Mouse (Mus musculus) bone marrow, adult 2 months (tissue): Measurements from ENCODE around the gene Ints5. TPM values are rescaled to one million over a fixed set of nuclear protein-coding genes. Genes with fewer than 3 reads are reported as not detected.

Experiments
- H3K27ac ChIP-seq: fragments of 200-500 bp; 2 replicates; pipeline ENCODE4 v1.5.1; 2012; ENCODE audit warnings: low read depth, mild to moderate bottlenecking, control low read depth, inconsistent platforms, low read length; ENCODE audit not compliant: control insufficient read depth, poor library complexity, insufficient read depth
- H3K4me1 ChIP-seq: fragments of 200-500 bp; 2 replicates; pipeline ENCODE4 v1.6.1; 2011; ENCODE audit warnings: low read length; ENCODE audit not compliant: control insufficient read depth, insufficient read depth
- H3K4me3 ChIP-seq: fragments of 200-500 bp; replicated peaks from 2 replicates; pipeline ENCODE3; 2011; ENCODE audit warnings: mild to moderate bottlenecking, low read depth, low read length, control low read depth; ENCODE audit not compliant: control insufficient read depth
- CTCF ChIP-seq: fragments of 200-500 bp; IDR thresholded peaks from 2 replicates; pipeline ENCODE4 v1.5.1; 2011; ENCODE audit warnings: low read length, control low read depth; ENCODE audit not compliant: control insufficient read depth, insufficient read depth
- POLR2A ChIP-seq: fragments of 200-500 bp; IDR thresholded peaks from 2 replicates; pipeline ENCODE4 v1.6.1; 2011; ENCODE audit warnings: low read depth, mild to moderate bottlenecking, control low read depth, low read length, borderline replicate concordance; ENCODE audit not compliant: control insufficient read depth
- WGBS: fragments of 180-500 bp; shearing (Covaris S2); methylation state at CpG from one replicate; pipeline ENCODE4 v1.1.7; 2018; 5-methylcytosine and 5-hydroxymethylcytosine counted together
- polyA plus RNA-seq: library from polyadenylated mRNA; stranded (reverse); fragments of >200 nt; gene quantifications from 2 replicates; pipeline ENCODE4 v1.2.4, GENCODE M21; 2011; ENCODE audit warnings: low replicate concordance; ENCODE audit not compliant: missing spikeins, insufficient read depth, insufficient read length

The Ints5 gene
- polyA plus RNA-seq, 1 experiment: 12.1 TPM

DNA sequence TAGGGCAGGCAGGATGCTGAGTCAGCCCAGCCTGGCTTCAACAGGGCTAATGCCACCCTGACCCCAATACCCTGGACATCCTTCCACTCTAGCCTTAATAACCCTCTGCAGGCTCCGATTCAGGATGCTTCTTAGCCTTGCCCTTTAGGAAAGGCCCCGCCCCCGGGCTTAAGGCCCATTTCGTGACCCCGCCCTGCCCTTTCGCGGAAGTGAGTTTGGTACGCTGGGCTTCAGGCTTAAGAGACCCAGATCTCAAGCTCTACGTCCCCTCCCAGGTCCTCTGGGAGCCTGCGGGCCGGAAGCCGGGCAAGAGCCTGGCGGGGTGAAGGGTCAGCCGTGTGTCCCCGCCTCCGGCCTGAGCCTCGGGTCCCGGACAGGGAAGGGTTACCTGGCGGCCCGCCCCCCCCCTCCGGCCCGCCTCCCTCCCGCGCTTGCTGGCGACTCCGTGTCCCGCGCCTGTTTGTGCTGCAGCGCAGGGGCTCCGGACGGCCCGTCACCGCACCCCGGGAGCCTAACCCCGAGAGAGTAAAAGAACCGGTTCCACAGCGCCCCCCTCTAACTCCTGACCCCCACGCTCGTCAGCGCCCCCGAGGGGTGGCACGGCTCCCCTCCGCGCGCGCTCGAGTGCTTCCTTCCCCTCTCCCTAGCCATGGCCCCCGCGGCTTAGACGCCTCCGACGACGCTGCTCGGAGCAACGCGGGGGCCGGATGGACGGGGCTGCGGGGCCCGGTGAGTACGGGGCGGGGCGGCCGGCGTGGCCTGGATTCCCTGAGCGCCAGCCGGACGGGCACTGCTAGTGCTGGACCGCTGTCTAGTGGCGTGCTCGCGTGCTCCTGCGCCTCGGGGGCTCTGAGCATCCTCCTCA lies 36.7 kb downstream of the Ints5 start, which contains the start of the genes Rom1 and Eml3:
Rom1 (minus strand) TSS at position 133 of the 865 bp plus-strand sequence.
Eml3 (plus strand) TSS at position 329 of the 865 bp plus-strand sequence.
- WGBS: under 1% methylated on average over 74 of the region's 74 CpGs

DNA sequence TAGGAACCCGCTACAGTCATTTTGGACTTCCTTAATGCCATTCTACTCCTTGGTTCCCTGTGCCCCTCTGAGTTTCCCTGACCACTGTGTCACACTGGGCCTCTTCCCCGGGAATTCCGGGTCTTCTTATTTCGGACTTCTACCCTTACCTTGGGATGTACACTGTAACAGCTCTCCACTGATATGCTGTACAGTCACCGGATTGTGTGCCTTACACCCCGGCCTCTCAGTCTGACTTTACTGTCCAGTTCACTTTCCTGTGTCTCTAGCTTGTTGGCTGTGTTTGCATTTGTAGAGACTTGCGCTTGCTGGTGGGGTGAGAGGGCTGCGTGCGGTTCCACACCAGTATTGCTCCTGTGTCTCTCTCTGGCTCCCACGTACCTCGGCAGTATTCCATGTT lies 37.3 kb downstream of the Ints5 start:
- TF ChIP-seq POLR2A (no peak), CTCF (no peak)
- peak overlapping the region; percentile 96 for H3K27ac ChIP-seq
- peaks cover 1% of the 10 kb centered on the region for H3K4me1 ChIP-seq
- peak overlapping the region; percentile 75 for H3K4me3 ChIP-seq
- WGBS: 4% methylated on average over 11 of the region's 11 CpGs

More for the DNA sequence above, 36.7 kb downstream of the Ints5 start, which contains the start of the genes Rom1 and Eml3:
- peaks cover 1% of the 10 kb centered on the region for H3K4me1 ChIP-seq
- H3K27ac ChIP-seq: peak within 1 kb of the TSS; percentile 96
- TF ChIP-seq POLR2A (no peak; the same call in 1 of the 2 replicates), CTCF (peak; percentile 42; the same call in 1 of the 2 replicates)
- peak within 1 kb of the TSS; percentile 75 for H3K4me3 ChIP-seq

DNA sequence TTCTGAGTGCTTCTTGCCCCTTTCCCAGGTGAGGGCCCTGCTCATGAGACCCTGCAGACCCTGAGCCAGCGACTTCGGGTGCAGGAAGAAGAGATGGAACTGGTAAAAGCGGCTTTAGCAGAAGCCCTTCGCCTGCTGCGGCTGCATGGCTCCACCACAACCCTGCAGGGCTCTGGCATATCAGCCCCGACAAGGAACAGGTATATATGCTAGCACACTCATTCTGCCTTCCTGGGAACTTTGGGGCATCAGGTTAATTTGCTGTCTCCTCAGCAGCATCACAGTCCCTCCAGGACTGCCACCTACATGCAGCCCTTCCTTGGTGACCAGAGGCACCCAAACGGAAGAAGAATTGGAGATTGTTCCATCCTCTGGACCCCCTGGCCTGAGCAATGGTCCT lies 38.0 kb downstream of the Ints5 start:
- 83% methylated on average over 7 of the region's 7 CpGs for WGBS
- TF ChIP-seq POLR2A (no peak), CTCF (no peak)
- Histone ChIP-seq H3K27ac (no peak overlapping the region; the same call in 1 of the 2 replicates), H3K4me3 (peak overlapping the region; percentile 75), H3K4me1 (peaks cover 1% of the 10 kb centered on the region)

DNA sequence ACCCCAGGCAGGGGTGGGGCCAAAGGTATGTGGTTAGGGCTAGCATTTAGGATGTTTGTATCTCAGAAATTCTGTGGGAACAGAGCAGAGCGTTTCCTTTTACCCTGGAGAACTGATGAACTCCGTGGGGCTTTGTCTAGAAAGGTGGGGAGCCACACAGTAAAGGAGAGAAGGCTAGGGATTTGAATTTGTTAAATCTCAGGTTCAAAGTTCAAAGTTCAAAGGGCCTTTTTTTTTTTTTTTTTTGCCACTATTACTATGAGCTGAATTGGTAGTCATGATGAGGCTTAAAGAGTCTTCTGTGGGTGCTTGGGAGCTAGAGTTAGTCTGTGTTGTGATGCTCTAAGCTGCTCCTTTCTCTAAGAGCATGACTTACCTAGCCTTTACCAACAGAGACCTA lies 43.9 kb downstream of the Ints5 start:
- TF ChIP-seq POLR2A (no peak), CTCF (no peak)

DNA sequence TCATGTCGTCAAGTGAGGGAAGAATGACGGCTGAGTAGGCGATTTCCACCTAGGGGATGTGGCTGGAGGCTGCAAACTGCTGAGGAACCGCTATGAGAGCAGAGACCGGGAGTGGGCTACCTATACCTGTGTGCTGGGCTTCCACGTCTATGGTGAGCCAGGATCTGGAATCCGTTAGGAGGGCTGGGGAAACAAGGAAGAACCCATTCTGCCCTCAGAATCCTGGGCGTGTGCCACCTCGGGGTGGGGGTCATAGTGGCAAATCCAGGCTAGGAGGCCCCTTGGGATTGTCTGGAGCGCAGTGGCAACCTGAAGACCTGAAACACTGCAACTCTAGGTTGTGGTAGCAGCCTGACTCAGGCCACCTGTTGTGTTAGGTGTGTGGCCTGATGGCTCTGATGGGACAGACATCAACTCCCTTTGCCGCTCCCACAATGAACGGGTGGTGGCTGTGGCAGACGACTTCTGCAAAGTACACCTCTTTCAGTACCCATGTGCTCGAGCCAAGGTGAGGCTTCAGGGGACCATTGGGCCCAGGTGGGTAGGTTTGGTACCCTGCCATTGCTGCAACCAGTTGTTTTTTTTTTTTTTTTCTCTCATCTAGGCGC lies 47.8 kb downstream of the Ints5 start:
- Histone ChIP-seq H3K27ac (no peak overlapping the region), H3K4me3 (no peak overlapping the region), H3K4me1 (peaks cover 5% of the 10 kb centered on the region; the same call in 1 of the 2 replicates)
- 80% methylated on average over 15 of the region's 15 CpGs for WGBS
- TF ChIP-seq POLR2A (no peak), CTCF (no peak)

More for the DNA sequence above, 43.9 kb downstream of the Ints5 start:
- WGBS: 82% methylated on average over 2 of the region's 2 CpGs
- Histone ChIP-seq H3K27ac (no peak overlapping the region), H3K4me1 (peaks cover 4% of the 10 kb centered on the region; the same call in 1 of the 2 replicates), H3K4me3 (no peak overlapping the region)

DNA sequence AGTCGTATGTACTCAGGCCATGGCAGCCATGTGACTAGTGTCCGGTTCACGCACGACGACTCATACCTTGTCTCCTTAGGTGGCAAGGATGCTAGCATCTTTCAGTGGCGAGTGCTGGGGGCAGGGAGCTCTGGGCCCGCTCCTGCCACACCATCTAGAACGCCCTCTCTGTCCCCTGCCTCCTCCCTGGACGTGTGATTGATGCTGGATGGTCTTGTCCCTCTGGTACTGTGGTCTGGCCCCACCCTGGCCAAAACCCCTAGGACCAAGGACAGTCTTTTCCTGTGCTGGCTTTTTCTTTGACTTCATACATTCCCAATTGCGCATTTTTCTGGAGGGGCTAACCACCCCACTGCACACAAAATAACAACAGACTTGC lies 48.3 kb downstream of the Ints5 start:
- Histone ChIP-seq H3K4me1 (peaks cover 5% of the 10 kb centered on the region; the same call in 1 of the 2 replicates), H3K27ac (peak overlapping the region; percentile 46), H3K4me3 (peak overlapping the region; percentile 21)
- WGBS: 53% methylated on average over 10 of the region's 10 CpGs
- TF ChIP-seq CTCF: no peak

DNA sequence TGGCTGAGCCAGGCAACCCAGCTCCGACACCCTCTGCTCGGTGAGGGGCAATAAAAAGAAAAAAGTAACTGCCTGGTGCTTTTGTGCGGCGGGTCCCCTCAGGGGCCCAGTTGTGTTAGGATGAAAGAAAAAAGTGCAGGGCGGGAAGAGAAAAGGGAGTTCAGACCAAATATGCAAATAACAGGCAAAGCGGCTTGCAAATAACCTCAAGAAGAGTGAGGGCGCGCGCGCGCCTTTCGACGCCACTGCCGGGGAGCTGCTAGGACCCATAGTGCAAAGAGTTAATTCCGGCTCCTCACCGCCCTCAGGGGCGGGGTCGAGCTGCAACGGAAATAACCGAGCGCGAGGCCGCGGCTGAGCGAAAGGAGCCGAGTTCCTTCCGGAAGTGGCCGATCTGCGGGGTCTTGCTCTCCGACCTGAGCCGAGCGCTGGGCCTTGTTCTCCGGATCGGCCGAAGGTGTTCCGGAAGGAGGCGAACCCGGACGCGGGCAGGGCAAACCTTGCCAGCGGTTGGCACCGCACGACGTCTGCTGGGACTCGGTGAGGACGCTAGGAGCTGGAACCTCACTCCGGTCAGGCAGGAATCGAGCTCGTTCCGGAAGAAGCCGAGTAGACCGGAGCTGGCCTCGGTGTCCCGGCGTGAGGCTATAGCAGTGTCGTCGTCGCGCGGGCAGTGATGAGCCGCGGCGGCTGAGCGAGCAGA lies 48.9 kb downstream of the Ints5 start, which contains the start of gene Mta2:
Mta2 (plus strand) TSS at position 361 of the 703 bp plus-strand sequence.
- H3K4me1 ChIP-seq: peaks cover 5% of the 10 kb centered on the region; the same call in 1 of the 2 replicates
- WGBS: under 1% methylated on average over 64 of the region's 64 CpGs

More for the DNA sequence above, 48.9 kb downstream of the Ints5 start, which contains the start of gene Mta2:
- H3K4me3 ChIP-seq: peak within 1 kb of the TSS; percentile 81
- TF ChIP-seq CTCF: no peak
- peak; percentile 96 for TF ChIP-seq POLR2A
- H3K27ac ChIP-seq: peak within 1 kb of the TSS; percentile 96
